Mouse (Mus musculus): ENCODE results near the gene Prok2. TPM values are rescaled to one million over a fixed set of nuclear protein-coding genes. Genes with fewer than 3 reads are reported as not detected.

Prok2 gene
- polyA plus RNA-seq (2012; rRNA removed), result 0.66 and 0.85 TPM in 2 replicates

DNA sequence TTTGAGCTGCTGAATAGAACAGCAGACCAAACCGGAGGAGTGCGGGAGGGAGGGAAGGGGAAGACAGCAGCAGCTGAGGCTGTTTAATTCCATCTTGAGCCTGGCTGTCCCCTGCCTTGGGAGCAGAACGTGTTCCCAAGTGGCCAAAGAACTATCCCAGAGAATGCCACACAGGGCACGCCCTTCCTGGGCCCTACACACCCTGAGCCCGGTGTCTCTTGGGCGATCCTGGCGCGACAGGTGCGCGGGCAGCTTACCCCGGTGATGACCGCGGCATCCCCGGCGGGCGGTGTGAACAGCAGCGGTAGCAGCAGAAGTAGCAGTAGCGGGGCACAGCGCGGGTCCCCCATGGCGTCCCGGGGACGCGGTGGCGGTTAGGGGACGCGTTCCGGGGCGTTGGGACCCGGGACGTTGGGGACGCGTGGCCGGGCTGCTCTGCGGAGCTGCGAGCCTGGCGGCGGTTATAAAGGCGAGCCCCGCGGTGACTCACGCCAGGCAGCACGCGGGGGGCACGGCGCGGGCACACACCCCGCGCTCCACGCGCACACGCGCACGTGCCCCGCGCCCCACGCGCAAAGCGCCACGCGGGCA, at the start of gene Prok2:
Prok2 (minus strand) TSS at position 422 of the 591 bp plus-strand sequence.

DNA sequence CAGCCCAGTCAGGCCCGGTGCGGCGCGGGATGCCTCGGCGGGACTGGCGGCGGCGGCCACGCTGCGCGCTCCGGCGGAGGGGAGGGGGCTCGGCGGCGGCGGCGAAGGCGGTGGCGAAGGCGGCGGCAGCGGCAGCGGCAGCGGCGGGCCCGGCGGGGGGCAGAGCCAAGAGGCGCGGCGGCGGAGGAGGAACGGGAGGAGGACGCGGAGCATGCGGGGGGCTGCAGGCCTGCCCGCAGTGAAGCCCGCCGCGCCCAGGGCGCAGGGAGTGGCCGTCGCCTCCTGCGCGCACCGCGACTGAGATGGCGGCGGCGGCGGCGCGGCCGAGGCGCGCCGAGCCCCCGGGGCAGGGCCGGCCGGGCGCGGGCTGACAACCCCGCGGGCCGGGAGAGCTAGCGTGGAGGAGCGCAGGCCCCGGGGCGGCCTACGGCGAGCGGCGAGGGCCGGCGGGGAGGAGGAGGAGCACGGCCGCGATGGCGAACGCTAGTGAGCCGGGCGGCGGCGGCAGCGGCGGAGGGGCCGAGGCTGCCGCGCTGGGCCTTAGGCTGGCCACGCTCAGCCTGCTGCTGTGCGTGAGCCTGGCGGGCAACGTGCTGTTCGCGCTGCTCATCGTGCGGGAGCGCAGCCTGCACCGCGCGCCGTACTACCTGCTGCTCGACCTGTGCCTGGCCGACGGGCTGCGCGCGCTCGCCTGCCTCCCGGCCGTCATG, 33.8 kb downstream of the Prok2 start, which contains the start of gene Gpr27:
Gpr27 (plus strand) TSS at position 474 of the 710 bp plus-strand sequence.

DNA sequence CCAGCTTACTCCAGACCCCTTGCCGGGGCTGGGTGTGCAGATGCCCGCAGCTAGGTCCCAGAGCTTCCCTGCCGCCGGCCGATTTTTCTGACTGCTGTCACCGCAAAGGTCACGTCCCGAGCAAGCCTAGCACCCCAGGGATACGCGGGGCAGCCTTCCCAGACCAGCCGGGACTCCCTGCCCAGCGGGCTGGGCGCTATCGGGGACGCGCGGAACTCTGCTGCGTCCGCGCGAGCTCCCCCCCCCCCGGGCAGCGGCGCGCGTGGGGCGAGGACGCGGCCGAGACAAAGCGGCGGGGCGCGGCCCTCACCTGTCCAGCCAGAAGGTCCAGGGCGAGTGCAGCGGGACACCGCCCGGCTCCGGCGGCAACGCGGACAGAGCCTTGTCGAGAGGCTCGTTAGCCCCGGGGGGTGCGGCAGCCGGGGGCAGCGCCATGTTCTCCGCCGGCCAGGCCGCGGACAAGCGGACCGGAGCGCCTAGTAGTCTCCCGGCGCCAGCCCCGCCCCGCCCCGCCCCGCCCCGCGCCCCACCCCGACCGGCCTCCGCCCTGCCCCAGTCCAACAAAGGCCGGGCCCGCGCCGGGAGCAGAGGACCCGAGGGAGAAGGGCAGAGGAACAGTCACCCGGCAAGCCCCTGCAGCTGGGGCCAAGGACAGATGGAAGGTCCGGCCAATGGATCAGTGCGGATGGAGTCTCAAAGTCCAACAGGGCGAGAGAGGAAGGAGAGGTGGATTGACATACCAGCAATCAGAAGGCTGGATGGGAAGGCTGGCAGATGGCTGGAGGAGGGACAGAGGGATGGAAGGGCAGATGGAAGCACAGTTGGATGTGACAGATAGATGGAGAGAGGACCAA, 59.6 kb downstream of the Prok2 start, which contains the start of the genes Eif4e3 and Gm20696:
Eif4e3 (minus strand) TSS at position 454 of the 854 bp plus-strand sequence.
Gm20696 (minus strand) TSS at position 480 of the 854 bp plus-strand sequence.

Other genes with a start within 250 kb of the Prok2 start
- gene Foxp1, start 203.7 kb downstream of the Prok2 start, polyA plus RNA-seq (2012; rRNA removed), result 75.1 and 105 TPM in 2 replicates
- gene Eif4e3, start 59.6 kb downstream of the Prok2 start, polyA plus RNA-seq (2012; rRNA removed), result 15.2 and 15.6 TPM in 2 replicates
- gene Gm20696, start 59.6 kb downstream of the Prok2 start, polyA plus RNA-seq (2012; rRNA removed), result 1.5 and 1.9 TPM in 2 replicates
- 39.9 and 49.7 TPM in 2 replicates for gene Gpr27, start 33.7 kb downstream of the Prok2 start, polyA plus RNA-seq (2012; rRNA removed)